Mouse (Mus musculus): ENCODE measurements at regions not wholly inside any gene's neighbourhood (a gene's known extent, or its start where the extent isn't known, plus 50 kb on each side); places are given as distances from the start of the nearest gene placed in this dataset.
"Not testable (repeated sequence)": the region's sequence is repeated elsewhere in the genome, so short reads cannot be mapped to it uniquely, and the experiment has no call there.

DNA sequence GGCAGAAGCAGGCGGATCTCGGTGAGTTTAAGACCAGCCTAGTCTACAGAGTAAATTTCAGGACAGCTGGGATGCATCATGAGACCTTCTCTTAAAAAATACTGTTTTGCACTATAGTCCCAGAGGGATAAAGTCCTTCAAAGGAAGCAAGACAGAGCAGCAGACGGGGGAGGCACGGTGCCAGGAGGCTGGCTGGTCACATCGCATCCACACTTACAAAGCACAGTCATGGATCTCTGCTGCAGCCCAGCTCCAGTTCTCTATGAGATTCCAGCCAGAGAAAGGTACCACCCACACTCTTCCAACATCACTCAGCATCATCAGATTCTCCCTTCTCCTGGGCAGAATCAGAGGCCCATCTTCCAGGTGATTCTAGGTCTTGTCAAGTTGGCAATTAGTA, 144.5 kb upstream of the Bcor start:
- Histone ChIP-seq H3K9ac (replicated peaks; ENCODE audit: low read depth, low read length) (no peak overlapping the region), H3K4me2 (replicated peaks; ENCODE audit: low read depth, low read length) (no peak overlapping the region), H3K4me1 (ENCODE audit: control insufficient read depth, insufficient read depth, low read length) (no peaks in the 10 kb centered on the region), H3K27ac (ENCODE audit: low read length) (no peak overlapping the region), H3K9me3 (ENCODE audit: control insufficient read depth, low read depth, low read length) (no peaks in the 10 kb centered on the region), H3K4me3 (ENCODE audit: low read depth, low read length) (no peak overlapping the region), H3K27me3 (ENCODE audit: control insufficient read depth, insufficient read depth, low read length) (no peaks in the 10 kb centered on the region), H3K36me3 (ENCODE audit: control insufficient read depth, insufficient read depth, low read length) (no peaks in the 10 kb centered on the region)
- 63% methylated on average over 5 of the region's 5 CpGs for WGBS
- no peak for ATAC-seq (ENCODE audit: insufficient number of reproducible peaks, insufficient read depth, low FRiP score, low read depth)

DNA sequence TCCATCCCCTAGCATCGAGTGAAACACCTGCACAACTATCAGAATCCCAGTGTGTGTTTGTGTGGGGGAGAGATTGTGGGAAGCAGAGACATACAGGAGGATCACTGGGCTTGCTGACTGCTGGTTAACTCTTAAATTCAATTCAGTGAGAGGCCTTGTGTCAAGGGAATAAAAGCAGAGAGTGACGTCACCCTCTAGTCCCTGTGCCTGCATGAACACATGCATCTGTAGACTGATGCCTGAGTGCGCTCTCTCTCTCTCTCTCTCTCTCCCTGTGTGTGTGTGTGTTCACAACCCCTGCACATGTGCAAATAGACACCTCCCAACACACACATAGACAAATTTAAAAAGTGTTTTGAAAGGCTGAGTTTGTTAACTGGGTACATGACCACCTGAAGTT, 146.8 kb upstream of the Bcor start:
- Histone ChIP-seq H3K27ac (ENCODE audit: low read length) (no peak overlapping the region), H3K27me3 (ENCODE audit: control insufficient read depth, insufficient read depth, low read length) (no peaks in the 10 kb centered on the region), H3K4me1 (ENCODE audit: control insufficient read depth, insufficient read depth, low read length) (no peaks in the 10 kb centered on the region), H3K4me2 (replicated peaks; ENCODE audit: low read depth, low read length) (no peak overlapping the region), H3K9me3 (ENCODE audit: control insufficient read depth, low read depth, low read length) (no peaks in the 10 kb centered on the region), H3K4me3 (ENCODE audit: low read depth, low read length) (no peak overlapping the region), H3K36me3 (ENCODE audit: control insufficient read depth, insufficient read depth, low read length) (no peaks in the 10 kb centered on the region), H3K9ac (replicated peaks; ENCODE audit: low read depth, low read length) (no peak overlapping the region)
- WGBS: 70% methylated on average over 3 of the region's 3 CpGs
- ATAC-seq (ENCODE audit: insufficient number of reproducible peaks, insufficient read depth, low FRiP score, low read depth): no peak

DNA sequence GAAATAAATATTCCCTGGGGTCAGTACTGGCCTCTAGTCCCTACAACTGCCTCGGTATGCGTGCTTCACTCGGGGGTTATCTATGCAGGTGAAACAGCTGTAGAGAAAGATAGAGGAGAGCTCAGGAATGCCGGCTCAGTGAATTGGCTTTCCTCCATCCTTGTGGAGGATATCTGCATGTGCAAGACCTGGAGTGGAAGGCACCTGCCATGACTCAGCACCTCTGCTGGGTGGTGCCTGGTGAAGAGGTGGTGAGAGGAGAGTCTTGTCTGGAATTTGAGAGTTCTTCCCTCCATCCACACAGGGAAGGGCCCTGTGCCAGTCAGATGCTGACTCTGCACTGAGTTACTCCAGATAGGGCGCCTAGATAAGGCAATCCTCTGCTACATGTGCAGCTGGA, 152.4 kb upstream of the Bcor start:
- WGBS: 57% methylated on average over 5 of the region's 5 CpGs
- no peak for ATAC-seq (ENCODE audit: insufficient number of reproducible peaks, insufficient read depth, low FRiP score, low read depth)

DNA sequence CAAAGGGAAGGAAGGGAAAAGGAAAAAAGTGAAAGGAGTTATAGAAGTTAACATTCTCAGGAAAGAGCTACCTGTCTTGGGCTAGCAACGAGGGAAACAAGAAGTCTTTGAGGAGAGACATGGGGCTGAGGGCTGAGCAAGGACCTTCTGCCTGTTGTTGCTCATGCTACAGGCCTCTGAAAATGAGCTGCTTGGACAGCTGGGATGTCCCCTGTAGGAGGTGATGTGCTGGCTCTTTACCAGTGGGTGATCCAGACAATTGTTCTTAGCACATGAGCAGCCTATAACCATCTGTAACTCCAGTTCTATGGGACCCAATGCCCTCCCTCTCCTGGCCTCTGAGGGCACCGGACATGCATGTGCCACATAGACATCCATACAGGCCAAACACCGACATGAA, 155.5 kb upstream of the Bcor start:
- no peak overlapping the region for H3K4me3 ChIP-seq (ENCODE audit: low read depth, low read length)
- no peaks in the 10 kb centered on the region for H3K4me1 ChIP-seq (ENCODE audit: control insufficient read depth, insufficient read depth, low read length)
- 83% methylated on average over 3 of the region's 3 CpGs for WGBS
- no peak overlapping the region for H3K4me2 ChIP-seq (replicated peaks; ENCODE audit: low read depth, low read length)
- no peak for ATAC-seq (ENCODE audit: insufficient number of reproducible peaks, insufficient read depth, low FRiP score, low read depth)
- no peaks in the 10 kb centered on the region for H3K36me3 ChIP-seq (ENCODE audit: control insufficient read depth, insufficient read depth, low read length)
- no peaks in the 10 kb centered on the region for H3K27me3 ChIP-seq (ENCODE audit: control insufficient read depth, insufficient read depth, low read length)
- H3K9me3 ChIP-seq (ENCODE audit: control insufficient read depth, low read depth, low read length): no peaks in the 10 kb centered on the region
- H3K27ac ChIP-seq (ENCODE audit: low read length): no peak overlapping the region
- H3K9ac ChIP-seq (replicated peaks; ENCODE audit: low read depth, low read length): no peak overlapping the region

More for the DNA sequence above, 152.4 kb upstream of the Bcor start:
- Histone ChIP-seq H3K27me3 (ENCODE audit: control insufficient read depth, insufficient read depth, low read length) (no peaks in the 10 kb centered on the region), H3K27ac (ENCODE audit: low read length) (no peak overlapping the region), H3K4me3 (ENCODE audit: low read depth, low read length) (no peak overlapping the region), H3K4me2 (replicated peaks; ENCODE audit: low read depth, low read length) (no peak overlapping the region), H3K9ac (replicated peaks; ENCODE audit: low read depth, low read length) (no peak overlapping the region), H3K4me1 (ENCODE audit: control insufficient read depth, insufficient read depth, low read length) (no peaks in the 10 kb centered on the region), H3K36me3 (ENCODE audit: control insufficient read depth, insufficient read depth, low read length) (no peaks in the 10 kb centered on the region), H3K9me3 (ENCODE audit: control insufficient read depth, low read depth, low read length) (no peaks in the 10 kb centered on the region)

DNA sequence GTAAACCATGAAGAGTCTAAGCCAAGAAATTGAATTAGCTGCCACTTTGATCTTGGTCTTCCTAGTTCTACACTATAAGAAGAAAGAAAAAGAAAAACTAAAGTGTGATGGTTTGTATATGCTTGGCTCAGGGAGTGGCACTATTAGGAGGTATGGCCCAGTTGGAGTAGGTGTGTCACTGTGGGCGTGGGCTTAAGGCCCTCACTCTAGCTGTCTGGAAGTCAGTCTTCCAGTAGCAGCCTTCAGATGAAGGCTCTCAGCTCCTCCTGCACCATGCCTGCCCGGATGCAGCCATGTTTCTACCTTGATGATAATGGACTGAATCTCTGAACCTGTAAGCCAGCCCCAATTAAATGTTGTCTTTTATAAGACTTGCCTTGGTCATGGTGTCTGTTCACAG, 157.3 kb upstream of the Bcor start:
- H3K4me1 ChIP-seq (ENCODE audit: control insufficient read depth, insufficient read depth, low read length): not testable (repeated sequence)

DNA sequence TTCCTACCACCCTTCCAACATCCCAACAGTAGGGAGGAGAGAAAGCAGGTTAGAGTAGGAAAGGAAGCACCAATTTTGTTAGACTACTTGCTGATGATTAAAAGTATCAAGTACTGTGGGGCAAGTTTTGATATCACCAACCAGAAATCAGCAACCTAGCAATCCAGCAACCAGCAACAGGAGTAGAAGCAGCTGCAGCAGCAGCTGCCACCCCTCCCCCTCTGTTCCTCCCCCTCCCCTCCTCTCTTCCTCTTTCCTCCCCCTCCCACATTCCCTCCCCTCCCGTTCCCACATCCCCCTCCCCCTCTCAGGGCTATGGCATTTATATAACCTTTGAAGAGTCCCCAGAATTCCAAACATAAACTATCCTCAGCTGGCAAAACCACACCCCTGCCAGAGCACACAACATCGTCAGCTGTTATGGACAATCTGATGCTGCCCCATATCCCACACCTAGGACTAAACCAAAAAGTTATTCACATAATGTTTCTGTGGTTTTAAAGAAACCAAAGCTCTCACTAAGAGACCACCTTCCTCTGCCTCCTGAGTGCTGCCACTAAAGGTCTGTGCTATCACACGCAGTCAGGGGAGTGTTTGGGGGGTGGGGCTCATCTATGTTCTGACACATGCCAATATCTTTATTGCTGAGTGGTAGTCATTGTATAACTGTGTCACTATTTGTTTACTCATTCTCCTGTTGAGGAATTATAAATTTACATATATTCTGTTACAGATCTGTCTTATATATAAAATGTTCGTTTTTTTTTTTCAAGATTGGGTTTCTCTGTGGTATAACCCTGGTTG, 158.9 kb upstream of the Bcor start:
- WGBS: 41% methylated on average over 4 of the region's 4 CpGs
- Histone ChIP-seq H3K27ac (ENCODE audit: low read length) (no peak overlapping the region), H3K4me1 (ENCODE audit: control insufficient read depth, insufficient read depth, low read length) (no peaks in the 10 kb centered on the region), H3K4me2 (replicated peaks; ENCODE audit: low read depth, low read length) (no peak overlapping the region), H3K27me3 (ENCODE audit: control insufficient read depth, insufficient read depth, low read length) (no peaks in the 10 kb centered on the region), H3K9ac (replicated peaks; ENCODE audit: low read depth, low read length) (no peak overlapping the region), H3K9me3 (ENCODE audit: control insufficient read depth, low read depth, low read length) (no peaks in the 10 kb centered on the region), H3K36me3 (ENCODE audit: control insufficient read depth, insufficient read depth, low read length) (no peaks in the 10 kb centered on the region), H3K4me3 (ENCODE audit: low read depth, low read length) (no peak overlapping the region)
- ATAC-seq (ENCODE audit: insufficient number of reproducible peaks, insufficient read depth, low FRiP score, low read depth): no peak

More for the DNA sequence above, 157.3 kb upstream of the Bcor start:
- not testable (repeated sequence) for H3K9me3 ChIP-seq (ENCODE audit: control insufficient read depth, low read depth, low read length); ATAC-seq (ENCODE audit: insufficient number of reproducible peaks, insufficient read depth, low FRiP score, low read depth); H3K4me3 ChIP-seq (ENCODE audit: low read depth, low read length); H3K27ac ChIP-seq (ENCODE audit: low read length); H3K4me2 ChIP-seq (replicated peaks; ENCODE audit: low read depth, low read length); H3K36me3 ChIP-seq (ENCODE audit: control insufficient read depth, insufficient read depth, low read length); H3K9ac ChIP-seq (replicated peaks; ENCODE audit: low read depth, low read length); H3K27me3 ChIP-seq (ENCODE audit: control insufficient read depth, insufficient read depth, low read length)
- WGBS: 68% methylated on average over 2 of the region's 2 CpGs

DNA sequence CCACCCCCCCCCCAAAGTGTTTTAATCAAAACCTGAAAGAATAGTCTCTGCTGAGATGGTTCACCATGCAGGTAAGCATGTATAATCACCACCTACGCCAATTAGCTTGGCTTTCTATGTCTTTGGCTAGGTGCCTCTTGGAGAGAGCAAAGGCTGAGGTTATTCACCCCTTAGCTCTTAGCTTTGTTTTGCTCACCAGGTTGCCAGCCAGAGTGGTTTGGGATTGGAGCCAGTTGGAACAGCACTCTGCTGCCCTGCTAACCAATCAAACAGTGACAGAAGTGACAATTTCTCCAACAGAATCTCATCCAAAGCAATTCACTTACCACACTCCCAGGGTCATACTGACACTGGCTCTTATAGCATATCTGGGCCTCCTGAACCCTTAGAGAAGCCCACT, 162.3 kb upstream of the Bcor start:
- Histone ChIP-seq H3K4me1 (ENCODE audit: control insufficient read depth, insufficient read depth, low read length) (no peaks in the 10 kb centered on the region), H3K36me3 (ENCODE audit: control insufficient read depth, insufficient read depth, low read length) (no peaks in the 10 kb centered on the region), H3K4me2 (replicated peaks; ENCODE audit: low read depth, low read length) (no peak overlapping the region), H3K9me3 (ENCODE audit: control insufficient read depth, low read depth, low read length) (no peaks in the 10 kb centered on the region), H3K4me3 (ENCODE audit: low read depth, low read length) (no peak overlapping the region), H3K27ac (ENCODE audit: low read length) (no peak overlapping the region), H3K9ac (replicated peaks; ENCODE audit: low read depth, low read length) (no peak overlapping the region), H3K27me3 (ENCODE audit: control insufficient read depth, insufficient read depth, low read length) (no peaks in the 10 kb centered on the region)
- WGBS: 88% methylated on average over 1 of the region's 1 CpGs
- ATAC-seq (ENCODE audit: insufficient number of reproducible peaks, insufficient read depth, low FRiP score, low read depth): no peak

DNA sequence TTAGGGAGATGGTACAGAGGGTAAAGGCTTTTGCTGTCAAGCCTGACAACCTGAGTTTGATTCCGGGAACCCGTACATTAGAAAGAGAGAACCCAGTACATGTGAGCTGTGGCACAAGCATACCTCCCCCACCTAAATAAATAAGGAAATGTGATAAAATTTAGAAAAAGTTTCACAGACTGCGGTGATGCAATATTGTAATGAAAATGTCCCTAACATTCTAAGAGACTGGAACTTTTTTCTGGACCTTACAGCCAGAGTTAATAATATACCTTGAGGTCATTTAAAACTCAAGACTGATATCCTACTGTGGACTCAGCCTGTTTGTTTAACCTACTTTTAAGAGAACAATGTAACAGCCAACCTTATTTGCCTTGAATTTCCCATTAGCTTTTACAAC, 163.1 kb upstream of the Bcor start:
- Histone ChIP-seq H3K36me3 (ENCODE audit: control insufficient read depth, insufficient read depth, low read length) (no peaks in the 10 kb centered on the region), H3K4me2 (replicated peaks; ENCODE audit: low read depth, low read length) (no peak overlapping the region), H3K9me3 (ENCODE audit: control insufficient read depth, low read depth, low read length) (no peaks in the 10 kb centered on the region), H3K4me1 (ENCODE audit: control insufficient read depth, insufficient read depth, low read length) (no peaks in the 10 kb centered on the region), H3K27me3 (ENCODE audit: control insufficient read depth, insufficient read depth, low read length) (no peaks in the 10 kb centered on the region), H3K9ac (replicated peaks; ENCODE audit: low read depth, low read length) (no peak overlapping the region), H3K4me3 (ENCODE audit: low read depth, low read length) (no peak overlapping the region), H3K27ac (ENCODE audit: low read length) (no peak overlapping the region)
- 90% methylated on average over 3 of the region's 3 CpGs for WGBS
- ATAC-seq (ENCODE audit: insufficient number of reproducible peaks, insufficient read depth, low FRiP score, low read depth): no peak

DNA sequence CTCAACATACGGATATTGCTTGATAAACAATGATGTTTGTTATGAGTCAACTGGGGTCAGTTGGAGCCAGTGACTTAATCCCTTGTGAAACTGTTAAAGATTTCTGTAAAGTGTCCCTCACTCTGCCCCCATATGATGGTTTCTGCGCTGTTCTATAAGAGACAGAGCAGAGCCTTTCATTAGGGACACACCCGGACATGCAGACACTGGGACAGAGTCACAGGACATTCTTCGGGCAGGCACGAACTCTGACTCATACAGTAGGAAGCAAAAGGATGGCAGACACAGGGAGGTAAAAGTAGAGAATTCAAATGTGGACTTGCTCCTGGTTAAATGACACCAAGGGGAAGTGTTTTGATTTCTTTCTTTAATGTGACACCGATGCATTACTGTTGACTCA, 163.7 kb upstream of the Bcor start:
- ATAC-seq (ENCODE audit: insufficient number of reproducible peaks, insufficient read depth, low FRiP score, low read depth): no peak

More for the DNA sequence above, 163.7 kb upstream of the Bcor start:
- no peak overlapping the region for H3K4me3 ChIP-seq (ENCODE audit: low read depth, low read length)
- no peaks in the 10 kb centered on the region for H3K9me3 ChIP-seq (ENCODE audit: control insufficient read depth, low read depth, low read length)
- no peaks in the 10 kb centered on the region for H3K4me1 ChIP-seq (ENCODE audit: control insufficient read depth, insufficient read depth, low read length)
- H3K36me3 ChIP-seq (ENCODE audit: control insufficient read depth, insufficient read depth, low read length): no peaks in the 10 kb centered on the region
- H3K27me3 ChIP-seq (ENCODE audit: control insufficient read depth, insufficient read depth, low read length): no peaks in the 10 kb centered on the region
- WGBS: 65% methylated on average over 6 of the region's 6 CpGs
- no peak overlapping the region for H3K9ac ChIP-seq (replicated peaks; ENCODE audit: low read depth, low read length)
- no peak overlapping the region for H3K4me2 ChIP-seq (replicated peaks; ENCODE audit: low read depth, low read length)
- H3K27ac ChIP-seq (ENCODE audit: low read length): no peak overlapping the region

All from stomach, embryonic 14.5 days (tissue).